Mouse (Mus musculus) heart, embryonic 14.5 days (tissue): ENCODE results near the gene Klhl8. TPM values are rescaled to one million over a fixed set of nuclear protein-coding genes. Genes with fewer than 3 reads are reported as not detected.

Source experiments
- polyA plus RNA-seq: library from polyadenylated mRNA; unstranded; fragments of >200 nt; fragmentation: Nextera tagmentation; extraction: Ambion mirVana; gene quantifications from 2 replicates; pipeline ENCODE4 v1.2.1, GENCODE M21; 2014

Klhl8 gene
- polyA plus RNA-seq, 1 experiment from 2014 or later: 11.9 TPM

Other genes with a start within 250 kb of the Klhl8 start
- 9.9 and 10.6 TPM in 2 replicates for gene Aff1, start 218.9 kb downstream of the Klhl8 start, polyA plus RNA-seq
- gene Hsd17b13, start 66.2 kb upstream of the Klhl8 start, polyA plus RNA-seq: not detected in 2 replicates
- 4.1 and 5.4 TPM in 2 replicates for gene Hsd17b11, start 110.7 kb upstream of the Klhl8 start, polyA plus RNA-seq
- gene Nudt9, start 135.0 kb upstream of the Klhl8 start, polyA plus RNA-seq: 48.4 and 53.9 TPM in 2 replicates
- 0.49 TPM in 1 of 2 replicates, not detected in the other for gene Gm17660, start 166.3 kb upstream of the Klhl8 start, polyA plus RNA-seq
- 77.0 and 85.0 TPM in 2 replicates for gene Sparcl1, start 202.5 kb upstream of the Klhl8 start, polyA plus RNA-seq